Mouse (Mus musculus): ENCODE results near the gene Fbxw5. TPM values are rescaled to one million over a fixed set of nuclear protein-coding genes. Genes with fewer than 3 reads are reported as not detected.

Gene Fbxw5
- total and polyA plus RNA-seq, 3 experiments = 29.2 to 65.6 TPM; not detected in 1

DNA sequence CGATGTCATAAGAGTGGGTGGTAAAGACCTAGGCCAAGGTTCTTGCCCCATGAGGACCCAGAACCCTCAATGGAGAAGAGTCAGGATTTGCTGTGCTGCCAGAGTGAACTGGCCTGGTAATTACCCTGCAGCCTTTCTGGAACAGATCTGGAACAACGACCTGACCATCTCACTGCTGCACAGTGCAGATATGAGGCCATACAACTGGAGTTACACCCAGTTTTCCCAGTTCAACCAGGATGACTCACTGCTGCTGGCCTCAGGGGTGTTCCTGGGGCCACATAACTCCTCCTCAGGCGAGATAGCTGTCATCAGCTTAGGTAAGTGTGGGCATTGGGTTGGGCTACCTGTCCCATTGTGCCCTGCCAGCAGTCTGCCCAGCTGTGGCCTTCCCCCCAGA, 2.2 kb downstream of the Fbxw5 start:
- no peaks in the 10 kb centered on the region for H3K27me3 ChIP-seq (ENCODE audit: control insufficient read depth in 1 of 2, insufficient read depth in 2 of 2, low read length in 2 of 2)
- peak overlapping the region; percentile 2 for H3K9ac ChIP-seq (ENCODE audit: control insufficient read depth, low read depth, low read length, poor library complexity, severe bottlenecking)
- TF ChIP-seq ETS1 (IDR thresholded peaks at IDR 0.05; ENCODE audit: low read depth, low read length) = no peak
- TF ChIP-seq SIN3A (IDR thresholded peaks at IDR 0.05; ENCODE audit: low read length) = no peak
- 0 out of 4 replicates have a peak, but pooled peaks of 1 of the 2 experiments have one; percentile 14 for TF ChIP-seq POLR2A (IDR thresholded peaks at IDR 0.05; ENCODE audit: control insufficient read depth in 1 of 2, insufficient read depth in 1 of 2, low read depth in 1 of 2, low read length in 2 of 2, poor library complexity in 1 of 2)
- peak; percentile 53 to 70 for TF ChIP-seq EP300 (IDR thresholded peaks at IDR 0.05; ENCODE audit: low read depth in 1 of 2, low read length in 2 of 2)
- no peak for TF ChIP-seq POLR2AphosphoS5 (IDR thresholded peaks at IDR 0.05; ENCODE audit: borderline replicate concordance, low read depth, low read length)
- peak; percentile 21; the same call in 1 of the 2 replicates for TF ChIP-seq TBP (IDR thresholded peaks at IDR 0.05; ENCODE audit: low read depth, low read length)
- no peak for TF ChIP-seq MYB (IDR thresholded peaks at IDR 0.05; ENCODE audit: low read depth, low read length)
- TF ChIP-seq JUND (IDR thresholded peaks at IDR 0.05; ENCODE audit: low read depth, low read length) = 0 out of 2 replicates have a peak, but pooled peaks have one; percentile 41
- TF ChIP-seq TAL1 (IDR thresholded peaks at IDR 0.05; ENCODE audit: low read length) = peak; percentile 84
- H3K9me3 ChIP-seq (replicated peaks; ENCODE audit: insufficient read depth, low read length) = no peaks in the 10 kb centered on the region
- peaks cover 5 to 30% of the 10 kb centered on the region in 2 experiments for H3K4me1 ChIP-seq (ENCODE audit: control insufficient read depth in 1 of 2, insufficient read depth in 2 of 2, low read length in 2 of 2)
- peak; percentile 61 for DNase-seq (ENCODE audit: low read depth, low spot score)
- H3K4me3 ChIP-seq (ENCODE audit: control insufficient read depth in 1 of 2, insufficient read depth in 1 of 2, low read depth in 2 of 2, low read length in 2 of 2) = no peak overlapping the region
- peaks cover 9% of the 10 kb centered on the region for H3K79me2 ChIP-seq (ENCODE audit: control insufficient read depth, insufficient read depth, low read length, poor library complexity)
- peaks cover 0 to 23% of the 10 kb centered on the region in 2 experiments; a peak in 2 of 4 replicates for H3K36me3 ChIP-seq (ENCODE audit: control insufficient read depth in 1 of 2, insufficient read depth in 2 of 2, low read length in 2 of 2)
- peak overlapping the region; percentile 65 for H3K27ac ChIP-seq (ENCODE audit: control insufficient read depth, low read depth, low read length)

DNA sequence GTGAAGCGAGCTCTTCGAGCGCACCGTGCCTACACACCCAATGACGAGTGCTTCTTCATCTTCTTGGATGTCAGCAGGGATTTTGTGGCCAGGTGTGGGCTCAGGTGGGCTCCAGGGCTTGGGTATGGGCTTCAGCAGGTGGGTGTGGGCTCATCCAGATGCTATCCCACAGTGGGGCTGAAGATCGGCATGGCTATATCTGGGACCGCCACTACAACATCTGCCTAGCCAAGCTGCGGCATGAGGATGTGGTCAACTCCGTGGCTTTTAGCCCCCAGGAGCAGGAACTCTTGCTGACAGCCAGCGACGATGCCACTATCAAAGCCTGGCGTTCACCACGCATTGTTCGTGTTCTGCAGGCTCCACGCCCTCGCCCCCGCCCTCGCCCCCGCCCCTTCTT, 4.0 kb downstream of the Fbxw5 start:
- TF ChIP-seq TAL1 (IDR thresholded peaks at IDR 0.05; ENCODE audit: low read length) (peak; percentile 54), POLR2A (IDR thresholded peaks at IDR 0.05; ENCODE audit: control insufficient read depth in 1 of 2, insufficient read depth in 1 of 2, low read depth in 1 of 2, low read length in 2 of 2, poor library complexity in 1 of 2) (no peak)
- DNase-seq (ENCODE audit: low read depth, low spot score) = no peak
- no peak overlapping the region for H3K9ac ChIP-seq (ENCODE audit: control insufficient read depth, low read depth, low read length, poor library complexity, severe bottlenecking)
- H3K36me3 ChIP-seq (ENCODE audit: control insufficient read depth in 1 of 2, insufficient read depth in 2 of 2, low read length in 2 of 2) = peaks cover 0 to 14% of the 10 kb centered on the region in 2 experiments; a peak in 2 of 4 replicates
- H3K4me1 ChIP-seq (ENCODE audit: control insufficient read depth in 1 of 2, insufficient read depth in 2 of 2, low read length in 2 of 2) = peaks cover 0 to 22% of the 10 kb centered on the region in 2 experiments; a peak in 3 of 4 replicates
- no peaks in the 10 kb centered on the region for H3K9me3 ChIP-seq (replicated peaks; ENCODE audit: insufficient read depth, low read length)
- H3K4me3 ChIP-seq (ENCODE audit: control insufficient read depth in 1 of 2, insufficient read depth in 1 of 2, low read depth in 2 of 2, low read length in 2 of 2) = no peak overlapping the region
- H3K27me3 ChIP-seq (ENCODE audit: control insufficient read depth in 1 of 2, insufficient read depth in 2 of 2, low read length in 2 of 2) = no peaks in the 10 kb centered on the region
- H3K79me2 ChIP-seq (ENCODE audit: control insufficient read depth, insufficient read depth, low read length, poor library complexity) = peaks cover 9% of the 10 kb centered on the region
- no peak overlapping the region for H3K27ac ChIP-seq (ENCODE audit: control insufficient read depth, low read depth, low read length)

GRCm38 (mm10) chr2:25505000-25505399, 4.5 kb downstream of the Fbxw5 start:
- DNase-seq (ENCODE audit: low read depth, low spot score) = no peak
- H3K27me3 ChIP-seq (ENCODE audit: control insufficient read depth in 1 of 2, insufficient read depth in 2 of 2, low read length in 2 of 2) = no peaks in the 10 kb centered on the region
- no peak overlapping the region for H3K9ac ChIP-seq (ENCODE audit: control insufficient read depth, low read depth, low read length, poor library complexity, severe bottlenecking)
- peaks cover 9% of the 10 kb centered on the region for H3K79me2 ChIP-seq (ENCODE audit: control insufficient read depth, insufficient read depth, low read length, poor library complexity)
- H3K4me1 ChIP-seq (ENCODE audit: control insufficient read depth in 1 of 2, insufficient read depth in 2 of 2, low read length in 2 of 2) = peaks cover 0 to 19% of the 10 kb centered on the region in 2 experiments; a peak in 3 of 4 replicates
- TF ChIP-seq MAX (IDR thresholded peaks at IDR 0.05; ENCODE audit: low read length) (no peak), MYC (IDR thresholded peaks at IDR 0.05; ENCODE audit: low read depth, low read length) (no peak), TBP (IDR thresholded peaks at IDR 0.05; ENCODE audit: low read depth, low read length) (no peak)
- peaks cover 0 to 14% of the 10 kb centered on the region in 2 experiments; a peak in 2 of 4 replicates for H3K36me3 ChIP-seq (ENCODE audit: control insufficient read depth in 1 of 2, insufficient read depth in 2 of 2, low read length in 2 of 2)
- H3K27ac ChIP-seq (ENCODE audit: control insufficient read depth, low read depth, low read length) = no peak overlapping the region
- no peak overlapping the region for H3K4me3 ChIP-seq (ENCODE audit: control insufficient read depth in 1 of 2, insufficient read depth in 1 of 2, low read depth in 2 of 2, low read length in 2 of 2)
- no peaks in the 10 kb centered on the region for H3K9me3 ChIP-seq (replicated peaks; ENCODE audit: insufficient read depth, low read length)
